Mouse (Mus musculus) adrenal gland, adult 18-20 months (tissue): ENCODE measurements around the gene Gm17783. TPM values are rescaled to one million over a fixed set of nuclear protein-coding genes. Genes with fewer than 3 reads are reported as not detected.
"Not testable (repeated sequence)": the region's sequence is repeated elsewhere in the genome, so short reads cannot be mapped to it uniquely, and the experiment has no call there.

Source experiments
- DNase-seq, 2 experiments: peaks; one replicate each; pipeline ENCODE4 v3.0.0; 2021 to 2022; ENCODE audit warnings: low spot score in 2 of 2
- long read RNA-seq, 2 experiments: library from polyadenylated mRNA; stranded (forward); transcript quantifications; one replicate each; pipeline ENCODE4 v2.0.0; 2021
- total RNA-seq, 2 experiments: library from RNA; stranded (reverse); gene quantifications; 1 replicate in 1 of 2; 2 replicates in 1 of 2; pipeline ENCODE4 v1.2.3; 2021

Gene Gm17783
- total RNA-seq = not detected
- long read RNA-seq, experiment 1 = 0 reads
- long read RNA-seq, experiment 2 = 0 reads

DNA sequence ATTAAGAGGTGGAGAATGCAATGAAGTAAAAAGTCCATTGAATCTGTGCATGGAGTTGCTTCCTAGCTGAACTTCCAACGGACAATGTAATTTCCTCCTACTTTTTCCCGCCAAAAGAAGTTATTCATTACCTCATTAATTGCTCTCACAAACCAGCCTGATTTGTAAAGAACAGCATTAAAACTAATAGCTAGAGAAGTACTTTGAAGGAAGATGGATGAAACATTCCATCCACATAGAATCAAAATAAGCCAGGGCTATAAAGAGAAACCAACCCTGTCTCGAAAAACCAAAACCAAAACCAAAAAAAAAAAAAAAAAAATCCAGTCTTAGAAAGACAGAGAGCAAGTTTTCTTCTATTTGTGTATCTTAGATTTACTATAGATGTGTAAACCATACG is at the start of gene Gm17783:
Gene Gm17783 (minus strand): TSS at position 101 of the 400 bp plus-strand sequence.
- no peak for DNase-seq

DNA sequence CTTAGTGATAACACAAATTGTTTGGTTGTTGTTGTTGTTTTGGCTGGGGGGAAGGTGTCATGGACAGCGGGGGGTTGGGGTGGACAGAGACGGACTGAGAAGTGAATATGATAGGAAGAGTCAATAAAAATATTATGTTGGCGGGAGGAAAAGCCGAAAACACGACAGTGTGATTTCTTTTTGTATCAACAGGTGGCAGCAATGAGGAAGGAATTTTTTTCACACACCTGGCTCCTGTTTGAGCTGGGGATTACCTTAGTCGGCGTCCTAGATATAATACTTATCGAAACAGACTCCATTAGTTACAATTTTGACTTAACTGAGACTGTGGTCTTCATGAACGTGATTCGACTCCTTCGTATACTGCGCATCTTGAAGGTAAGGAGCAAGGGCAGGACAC is 48.0 kb upstream of the Gm17783 start:
- no peak for DNase-seq

DNA sequence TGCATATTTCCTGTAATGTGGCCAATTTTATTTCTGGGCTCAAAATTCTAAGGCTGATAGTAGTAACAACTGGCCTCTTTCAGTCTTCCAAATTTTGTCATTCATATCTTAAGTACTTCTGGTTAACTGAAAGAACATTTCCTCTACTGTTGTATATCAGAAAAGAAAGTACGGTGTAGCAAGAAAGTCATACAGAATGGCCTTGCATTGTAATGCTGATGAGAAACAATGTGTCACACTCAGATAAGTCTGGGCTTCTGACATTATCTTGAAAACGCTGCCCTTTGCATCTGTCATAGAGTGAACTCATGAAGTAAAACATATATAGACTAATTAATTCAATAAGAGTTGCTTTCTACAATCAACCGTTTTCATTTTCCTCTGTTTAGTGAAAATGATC is 40.5 kb upstream of the Gm17783 start:
- no peak for DNase-seq

DNA sequence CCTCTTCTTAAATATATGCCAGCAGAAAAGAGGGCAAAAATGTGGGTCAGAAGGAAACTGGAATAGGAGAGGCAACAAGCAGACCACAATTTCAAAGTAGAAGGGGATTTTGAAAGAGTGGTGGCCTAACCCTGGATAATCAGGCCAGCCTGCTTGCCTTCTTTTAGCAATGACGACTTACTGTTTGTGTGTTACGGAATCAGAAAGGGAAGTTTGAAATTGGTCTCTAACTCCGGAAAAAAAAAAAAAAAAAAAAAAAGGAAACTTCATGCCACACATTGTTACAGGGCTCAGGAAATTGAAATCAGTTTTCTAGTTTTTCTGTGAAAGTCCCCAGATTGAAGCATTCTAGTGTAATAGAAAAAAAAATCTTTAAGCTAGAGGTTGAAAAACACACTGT is 29.9 kb upstream of the Gm17783 start:
- DNase-seq = no peak

DNA sequence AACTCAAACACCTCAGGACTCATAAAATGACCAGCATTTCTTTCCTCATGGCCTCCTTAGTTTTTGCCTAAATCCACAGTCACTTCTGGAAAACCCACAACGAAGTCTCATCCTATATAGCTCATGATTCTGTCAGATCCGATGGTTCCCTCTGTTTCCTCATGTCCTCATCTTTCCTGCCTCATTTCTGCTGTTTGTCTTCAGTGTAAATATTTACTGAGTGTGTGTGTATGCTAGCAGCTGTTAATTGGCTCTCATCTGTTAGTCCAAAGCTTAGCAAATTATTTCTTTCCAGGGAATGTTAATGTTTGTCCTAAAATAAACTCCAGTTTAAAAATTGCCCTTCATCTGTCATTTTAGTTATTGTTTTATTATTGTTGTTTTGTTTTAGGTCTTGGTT is 19.7 kb upstream of the Gm17783 start:
- no peak for DNase-seq

DNA sequence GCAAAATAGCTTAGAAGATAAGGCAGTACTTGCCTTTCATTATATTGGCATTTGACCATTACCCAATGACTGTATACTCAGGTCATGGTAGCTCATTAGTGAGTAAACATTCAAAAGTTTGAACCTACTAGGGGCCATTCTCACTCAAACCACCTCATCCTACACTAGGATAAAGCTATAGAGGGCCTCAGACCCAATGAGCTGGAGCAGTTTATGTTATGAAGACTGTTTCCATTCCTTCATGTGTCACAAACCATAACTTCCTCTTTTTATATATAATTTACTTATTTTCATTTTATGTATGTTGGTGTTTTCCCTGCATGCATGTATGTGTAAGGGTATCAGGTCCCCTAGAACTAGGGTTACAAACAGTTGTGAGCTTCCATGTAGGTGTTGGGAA is 16.1 kb upstream of the Gm17783 start:
- no peak for DNase-seq

DNA sequence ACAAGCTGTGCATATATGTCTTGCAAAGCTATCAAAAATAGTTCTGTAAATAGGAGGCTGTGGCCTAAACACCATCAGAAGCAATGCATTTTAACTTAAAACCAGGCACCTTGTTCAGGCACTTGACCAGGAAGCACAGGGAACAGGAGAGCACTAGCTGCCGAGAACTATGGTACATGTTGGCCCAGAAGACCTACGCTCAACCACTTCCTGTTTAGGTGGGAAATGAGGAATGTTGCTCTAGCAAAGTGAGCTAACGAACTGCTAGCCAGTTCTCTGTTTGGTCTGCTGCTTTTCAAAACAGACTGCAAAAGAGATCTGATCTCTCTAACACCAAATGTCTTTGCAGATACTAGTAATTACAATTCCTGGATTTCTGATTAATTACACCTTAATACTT is 12.5 kb upstream of the Gm17783 start:
- DNase-seq = no peak

DNA sequence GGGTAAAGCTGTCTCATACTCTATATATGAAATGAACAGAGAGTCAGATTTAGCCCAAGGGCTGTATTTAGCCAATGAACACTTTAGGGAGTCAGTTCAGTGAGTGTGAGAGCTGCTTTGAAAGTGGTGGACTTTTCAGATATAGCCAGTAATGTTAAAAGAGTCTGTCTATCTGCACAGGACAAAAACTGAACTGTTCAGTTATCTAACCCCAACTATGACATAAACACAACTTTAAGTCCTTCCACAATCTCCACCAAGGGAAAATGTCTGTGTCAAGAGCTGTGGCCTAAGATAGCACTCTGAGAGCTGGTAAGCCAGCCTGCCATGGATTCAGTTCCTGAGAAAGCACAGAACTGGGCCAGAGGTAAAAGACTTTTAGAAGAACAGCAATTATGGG is 10.3 kb upstream of the Gm17783 start:
- no peak for DNase-seq

DNA sequence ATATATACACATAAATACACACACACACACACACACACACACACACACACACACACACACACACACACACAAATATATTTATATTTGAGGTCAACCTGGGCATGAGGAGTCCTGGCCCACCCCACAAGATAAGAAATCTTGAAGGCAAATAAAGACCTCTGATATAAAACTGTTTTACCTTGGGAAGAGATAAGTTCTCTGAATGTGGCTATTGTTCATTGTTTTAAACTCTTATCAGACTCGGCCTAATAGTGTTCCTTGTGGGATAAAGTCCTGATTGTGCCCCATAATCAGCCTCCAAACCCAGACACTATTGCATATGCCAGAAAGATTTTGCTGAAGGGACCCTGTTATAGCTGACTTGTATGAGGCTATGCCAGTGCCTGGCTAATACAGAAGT is 6.5 kb upstream of the Gm17783 start:
- DNase-seq = not testable (repeated sequence)

DNA sequence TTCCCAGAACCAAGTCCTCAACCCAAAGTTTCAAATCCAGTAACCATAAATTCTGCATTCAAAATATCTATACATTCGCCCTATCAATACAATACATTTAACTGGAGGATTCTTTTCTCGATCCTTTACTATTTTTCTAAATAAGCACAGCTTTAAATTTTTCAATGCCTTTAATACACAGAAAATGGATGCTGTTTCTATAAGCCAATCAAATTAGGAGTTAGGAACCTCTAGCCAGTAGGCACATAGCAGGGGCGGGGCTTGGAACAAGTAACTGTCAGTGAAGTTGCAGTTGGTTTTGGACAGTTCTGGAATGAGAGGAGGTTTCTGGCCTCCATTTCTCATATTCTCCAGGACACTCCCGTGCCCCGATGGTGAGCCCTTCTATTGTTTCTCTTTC is 3.2 kb upstream of the Gm17783 start, which contains the start of gene Slc9c1:
Gene Slc9c1 (plus strand): TSS at position 301 of the 400 bp plus-strand sequence.
- DNase-seq = no peak

DNA sequence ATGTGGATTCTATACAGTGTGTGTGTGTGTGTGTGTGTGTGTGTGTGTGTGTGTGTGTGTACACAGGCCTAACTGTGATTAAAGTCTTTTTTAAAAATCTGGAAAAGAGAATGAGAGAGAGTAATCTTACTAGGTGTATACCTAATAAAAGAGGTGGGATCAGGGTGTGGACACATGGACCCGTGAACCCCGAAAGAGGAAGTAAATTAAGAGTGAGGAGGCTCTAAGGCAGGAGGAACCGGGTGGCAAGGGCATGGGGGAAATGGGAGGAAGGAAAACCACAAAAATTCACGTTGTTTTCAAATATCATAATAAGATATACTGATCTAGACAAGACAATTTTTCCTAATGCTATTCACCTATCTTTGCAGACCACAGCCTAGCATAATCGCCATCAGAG is 6.3 kb downstream of the Gm17783 start:
- DNase-seq = no peak

DNA sequence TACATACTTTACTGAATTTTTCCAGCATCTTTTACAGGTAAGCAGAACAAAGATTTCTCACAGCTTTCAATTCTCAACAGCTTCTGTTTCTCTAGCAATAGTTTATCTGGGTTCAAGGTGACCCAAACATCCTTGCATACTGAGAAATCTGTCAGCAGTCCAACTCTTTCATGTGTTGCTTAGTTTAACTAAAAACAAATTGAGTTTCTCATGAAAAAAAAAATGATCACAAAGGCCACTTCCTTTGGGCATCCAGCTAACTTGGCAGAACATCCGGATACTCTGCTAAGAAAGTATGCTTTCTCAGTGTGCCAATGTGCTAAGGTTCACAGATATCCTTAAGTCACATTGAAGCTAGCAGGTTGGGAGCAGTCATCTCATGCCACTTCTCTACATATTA is 36.5 kb downstream of the Gm17783 start:
- DNase-seq = no peak

DNA sequence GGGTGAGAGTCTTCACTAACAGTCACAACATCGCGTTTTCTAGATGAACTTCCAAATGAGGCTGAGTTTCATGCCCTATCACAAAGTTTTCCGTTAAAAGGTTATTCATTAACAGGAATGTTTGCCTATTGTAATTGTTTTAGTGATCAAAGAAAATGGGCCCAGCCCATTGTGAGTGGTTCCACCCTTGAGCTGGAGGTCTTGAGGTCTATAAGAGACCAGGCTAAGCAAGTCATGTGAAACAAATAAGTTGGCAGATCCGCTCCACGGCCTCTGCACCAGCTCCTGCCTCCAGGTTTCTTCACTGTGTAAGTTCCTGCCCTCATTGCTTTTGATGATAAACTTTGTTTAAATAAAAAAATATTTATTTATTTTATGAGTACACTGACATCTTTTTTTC is 38.9 kb downstream of the Gm17783 start, which contains the start of gene Gm609:
Gene Gm609 (minus strand): TSS at position 43 of the 400 bp plus-strand sequence.
- no peak for DNase-seq

DNA sequence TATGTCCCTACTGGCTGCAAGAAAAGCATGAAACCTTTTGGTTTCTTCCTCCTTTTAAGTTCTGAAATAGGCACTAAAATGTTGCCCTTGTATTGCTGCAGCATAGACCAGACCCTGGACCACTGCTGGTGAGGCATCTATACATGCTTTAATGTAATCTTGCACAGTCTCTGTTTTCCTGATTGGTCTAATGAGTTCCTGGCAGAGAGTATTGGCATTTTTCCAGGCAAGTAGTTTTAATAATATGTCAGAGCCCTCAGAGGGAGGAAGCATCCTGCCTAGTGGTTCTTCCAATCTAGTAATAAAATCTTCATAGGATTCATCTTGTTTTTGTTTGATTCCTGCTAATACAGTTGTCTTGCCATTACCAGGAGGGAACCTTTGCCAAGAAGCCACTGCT is 54.9 kb downstream of the Gm17783 start:
- DNase-seq = no peak

DNA sequence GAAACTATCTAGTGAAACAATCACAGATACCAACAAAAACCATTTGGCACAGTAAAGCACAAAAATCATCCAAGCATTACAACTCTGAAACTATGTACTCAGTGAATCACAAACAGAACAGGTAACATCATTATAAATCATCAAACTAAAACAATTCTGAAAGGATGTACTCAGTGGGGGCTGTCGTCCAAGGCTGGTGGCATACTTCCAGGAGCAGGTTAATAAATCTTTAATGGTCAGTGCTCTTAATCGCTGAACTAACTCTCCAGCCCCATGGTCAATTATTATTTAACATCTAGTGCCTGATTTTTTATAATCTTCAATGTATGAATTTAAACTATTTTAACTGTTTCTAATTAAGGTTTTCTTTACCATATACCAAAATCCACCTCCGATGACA is 60.0 kb downstream of the Gm17783 start:
- not testable (repeated sequence) for DNase-seq

Other genes with a start within 250 kb of the Gm17783 start
- gene Cd200, start 123.0 kb downstream of the Gm17783 start, total RNA-seq = 10 to 100 TPM; 58.9 to 64.8 TPM
- gene Gm609, start 39.1 kb downstream of the Gm17783 start, total RNA-seq = under 1 TPM in 1 of 2 experiments, not detected in 1; 0.10 TPM
- not detected for gene Slc9c1, start 3.3 kb upstream of the Gm17783 start, total RNA-seq
- under 1 TPM in 1 of 2 experiments, not detected in 1; 0.42 TPM for gene Gcsam, start 78.3 kb upstream of the Gm17783 start, total RNA-seq
- gene BC016579, start 122.0 kb upstream of the Gm17783 start, total RNA-seq = under 1 TPM in 1 of 2 experiments, not detected in 1; 0.22 TPM
- under 1 TPM; 0.17 to 0.26 TPM for gene Tmprss7, start 161.6 kb upstream of the Gm17783 start, total RNA-seq
- gene Tagln3, start 192.6 kb upstream of the Gm17783 start, total RNA-seq = 1 to 10 TPM; 3.4 to 4.8 TPM
- gene Abhd10, start 210.9 kb upstream of the Gm17783 start, total RNA-seq = 10 to 100 TPM; 14.2 to 27.5 TPM